Mouse (Mus musculus) left cerebral cortex, adult 8-10 months (tissue): ENCODE results near the gene Snd1. TPM values are rescaled to one million over a fixed set of nuclear protein-coding genes. Genes with fewer than 3 reads are reported as not detected.

Source experiments
- DNase-seq, 2 experiments: peaks; one replicate each; pipeline ENCODE4 v3.0.0; 2022; ENCODE audit warnings: low spot score in 2 of 2
- total RNA-seq, 4 experiments: library from RNA; stranded (reverse); gene quantifications; 2 replicates each; pipeline ENCODE4 v1.2.4; 2022

The Snd1 gene
- total RNA-seq: 10 to 100 TPM; 81.9 to 93.2 (median 88.8) TPM

DNA sequence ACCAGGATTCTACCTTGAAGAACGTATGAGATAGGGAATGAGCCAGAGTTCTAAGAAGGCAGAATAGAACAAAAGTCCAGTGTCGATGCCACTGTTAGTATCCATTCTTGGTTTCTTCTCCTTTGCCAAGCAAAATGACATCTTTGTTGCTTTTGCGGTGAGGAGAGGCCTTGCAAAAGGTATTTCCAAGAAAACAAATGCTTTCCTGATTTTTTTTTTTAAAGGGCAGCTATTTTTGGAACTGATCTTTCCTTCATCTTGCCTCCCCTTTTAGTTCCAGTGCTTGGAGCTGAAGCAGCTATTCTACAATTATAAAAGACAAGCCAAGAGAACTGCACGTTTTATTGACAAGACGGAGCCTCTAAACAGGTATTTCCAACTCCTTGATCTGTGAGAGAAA, at the start of gene Snd1:
Gene Snd1, plus strand, starts transcription at position 301 of the 400 bp plus-strand sequence.
- DNase-seq: no peak

DNA sequence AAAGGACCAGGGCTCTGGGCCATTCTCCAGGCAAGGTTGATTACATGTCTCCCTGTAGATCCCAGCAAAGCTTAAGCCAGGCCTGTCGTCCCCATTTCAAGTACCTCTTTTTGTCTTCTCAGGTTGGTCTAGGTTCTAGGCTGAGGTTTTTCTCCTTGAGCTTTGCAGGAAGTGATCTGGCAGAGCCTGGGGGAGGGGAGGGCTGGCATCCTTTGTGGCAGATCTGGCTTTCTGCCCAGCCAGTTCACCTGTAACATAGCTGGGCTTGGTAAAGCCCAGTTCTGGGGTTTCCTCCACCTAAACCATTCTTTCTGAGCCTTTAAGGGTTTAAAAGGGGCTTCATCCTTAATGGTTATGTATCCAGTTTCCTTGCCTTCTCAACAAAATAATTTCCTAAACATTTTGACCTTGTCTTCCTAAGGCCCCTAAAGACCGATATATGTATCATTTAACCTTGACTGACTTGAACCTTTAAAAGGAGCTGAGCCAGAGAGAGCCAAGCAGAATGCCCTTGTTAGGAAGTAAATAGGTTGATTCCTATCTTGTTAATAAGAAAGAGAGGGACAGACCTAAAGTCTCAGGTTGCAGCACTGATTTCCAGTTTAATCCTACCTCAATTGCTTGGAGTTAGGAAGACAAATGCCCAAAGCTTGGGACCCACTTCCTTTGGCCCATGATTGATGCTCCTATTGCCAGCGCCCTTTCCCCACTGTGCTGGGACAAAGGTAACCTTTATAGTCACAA, 47.7 kb upstream of the Snd1 start, which contains the start of gene Fscn3:
Gene Fscn3, plus strand, starts transcription at position 694 of the 744 bp plus-strand sequence.
- no peak for DNase-seq

DNA sequence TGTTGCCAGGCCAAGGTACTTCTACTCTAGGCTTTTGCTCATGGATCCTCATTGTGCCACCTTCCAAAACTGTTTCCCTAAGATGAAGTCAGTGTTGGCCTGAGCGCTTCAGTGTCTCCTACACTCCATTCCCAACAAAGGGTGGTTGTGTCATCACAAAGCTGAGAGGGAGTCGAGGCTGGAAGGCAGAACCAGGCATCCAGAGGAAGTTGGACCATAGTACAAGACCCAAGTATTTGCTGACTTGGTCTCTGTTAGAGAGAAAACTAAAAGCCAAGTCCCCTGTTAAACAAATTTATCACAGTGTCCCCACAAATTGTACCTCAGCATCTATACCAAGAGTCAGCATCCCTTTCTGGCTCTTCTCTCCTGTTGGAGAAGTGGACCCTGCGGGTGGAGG, 46.6 kb upstream of the Snd1 start, which contains the start of gene Gcc1:
Gene Gcc1, minus strand, starts transcription at position 101 of the 400 bp plus-strand sequence.
- no peak for DNase-seq

DNA sequence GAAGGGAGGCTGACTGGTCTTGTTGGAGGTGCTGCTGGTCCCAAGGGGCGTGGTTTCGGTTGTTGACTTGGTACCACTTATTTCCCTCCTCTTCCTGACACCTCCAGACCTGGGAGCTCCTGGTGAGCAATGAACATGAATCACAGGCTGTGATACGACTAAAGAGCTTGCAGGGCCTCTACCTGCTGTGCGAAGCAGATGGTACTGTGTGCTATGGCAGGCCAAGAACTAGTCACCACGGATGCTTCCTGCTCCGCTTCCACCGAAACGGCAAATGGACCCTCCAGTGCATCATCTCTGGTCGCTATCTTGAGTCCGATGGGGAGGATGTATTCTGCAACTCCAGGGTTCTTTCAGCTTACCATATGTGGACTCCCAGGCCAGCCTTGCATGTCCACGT, 45.1 kb upstream of the Snd1 start:
- DNase-seq: no peak

DNA sequence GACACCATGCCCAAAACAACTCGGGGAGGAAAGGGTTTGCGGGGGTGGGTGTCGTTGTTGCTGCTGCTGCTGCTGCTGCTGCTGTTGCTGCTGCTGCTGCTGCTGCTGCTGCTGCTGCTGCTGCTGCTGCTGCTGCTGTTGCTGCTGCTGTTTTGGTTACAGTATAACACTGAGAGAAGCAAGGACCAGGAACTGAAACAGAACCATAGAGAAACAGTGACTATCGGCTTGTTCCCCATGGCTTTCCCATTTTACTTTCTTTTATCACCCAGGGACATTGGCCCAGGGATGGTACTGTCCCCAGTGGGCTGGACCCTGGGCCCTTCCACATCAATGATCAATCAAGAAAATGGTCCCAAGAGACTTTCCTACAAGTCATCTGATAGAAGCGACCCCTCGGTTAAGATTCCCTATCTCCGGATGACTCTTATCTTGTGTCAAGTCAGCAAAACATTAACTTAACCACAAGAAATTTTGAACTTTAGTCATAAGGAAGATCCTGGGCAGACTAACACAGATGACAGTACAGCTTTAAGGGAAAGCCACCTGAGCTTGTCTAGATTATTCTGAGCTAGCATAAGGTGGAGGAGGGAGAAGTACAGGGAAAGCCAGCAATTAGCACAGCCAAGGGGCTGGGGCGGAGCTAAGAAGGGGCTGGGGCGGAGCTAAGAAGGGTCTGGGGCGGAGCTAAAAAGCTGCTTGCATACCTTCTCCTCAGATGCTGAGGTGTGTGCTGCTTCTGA, 44.0 kb upstream of the Snd1 start:
- DNase-seq: no peak

DNA sequence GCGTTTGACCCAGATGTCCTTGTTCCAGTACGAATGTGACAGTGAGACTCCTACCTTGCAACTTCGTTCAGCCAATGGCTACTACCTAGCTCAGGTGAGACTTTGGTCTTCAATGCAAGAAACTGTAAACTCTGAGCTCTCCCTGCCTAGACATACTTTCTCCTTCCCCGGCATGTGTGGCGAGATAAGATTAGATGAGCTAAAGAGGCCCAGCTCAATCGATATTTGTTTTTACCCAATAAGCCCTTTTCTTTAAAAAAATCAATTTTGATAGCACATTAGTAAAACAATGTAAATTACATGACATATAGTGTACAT, 43.4 kb upstream of the Snd1 start:
- DNase-seq: no peak

DNA sequence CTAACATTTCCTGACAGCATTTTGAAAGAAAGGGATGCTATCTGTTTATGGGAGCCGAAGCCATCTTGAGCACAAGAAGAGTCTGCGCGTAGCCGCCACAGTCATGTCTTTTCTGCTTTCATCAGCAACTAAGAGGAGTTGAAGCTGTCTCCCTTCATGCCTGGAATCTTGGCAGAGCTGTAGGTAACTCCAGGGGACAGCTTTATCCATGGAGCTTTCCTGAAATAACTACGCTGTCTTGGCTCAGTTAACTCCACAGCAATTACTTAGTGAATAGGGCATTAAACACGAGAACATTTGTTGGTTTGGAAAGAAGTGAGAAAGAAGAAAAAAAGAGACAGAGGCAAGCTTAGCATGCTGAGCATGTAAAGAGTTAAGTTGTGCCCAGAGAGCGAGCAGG, 27.0 kb upstream of the Snd1 start:
- DNase-seq: no peak

DNA sequence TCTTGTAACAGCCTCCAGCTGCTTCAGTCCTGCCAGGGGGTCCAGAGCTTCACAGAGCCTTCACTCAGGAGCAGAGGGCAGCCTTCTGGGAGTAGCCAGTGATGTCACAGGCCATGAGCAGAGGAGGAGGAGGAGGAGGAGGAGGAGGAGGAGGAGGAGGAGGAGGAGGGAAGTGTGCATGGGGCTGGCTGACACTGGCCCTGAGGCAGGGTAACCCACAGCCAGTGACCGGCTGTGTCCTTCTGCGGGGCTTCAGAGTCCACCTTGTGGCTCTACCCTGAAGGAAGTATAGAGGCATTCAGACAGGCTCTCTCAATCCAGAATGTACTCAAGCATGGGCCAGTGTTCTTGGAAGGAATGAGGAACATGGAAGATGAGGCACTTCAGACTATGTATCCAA, 25.7 kb upstream of the Snd1 start, which contains the start of gene Pax4:
Gene Pax4, minus strand, starts transcription at position 101 of the 400 bp plus-strand sequence.
- DNase-seq: no peak

DNA sequence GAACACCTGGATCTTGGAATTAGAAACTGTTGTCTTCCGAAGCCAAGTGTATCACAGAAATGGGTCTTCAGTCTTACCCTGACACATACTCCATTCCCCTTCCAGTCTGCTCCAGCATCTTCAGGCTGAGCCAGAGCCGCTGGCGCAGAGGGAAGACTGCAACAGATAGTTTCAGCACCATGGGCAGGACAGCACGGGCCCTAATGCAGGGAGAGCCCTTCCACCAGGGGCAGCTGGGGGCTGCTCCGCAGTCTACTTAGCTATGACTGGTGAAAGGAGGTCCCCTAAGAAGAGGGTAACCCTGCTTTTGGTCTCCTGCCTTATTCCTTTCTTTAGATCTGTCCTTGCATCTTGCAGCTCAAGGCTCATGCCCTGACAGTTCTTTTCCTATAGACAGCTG, 24.5 kb upstream of the Snd1 start:
- DNase-seq: no peak

DNA sequence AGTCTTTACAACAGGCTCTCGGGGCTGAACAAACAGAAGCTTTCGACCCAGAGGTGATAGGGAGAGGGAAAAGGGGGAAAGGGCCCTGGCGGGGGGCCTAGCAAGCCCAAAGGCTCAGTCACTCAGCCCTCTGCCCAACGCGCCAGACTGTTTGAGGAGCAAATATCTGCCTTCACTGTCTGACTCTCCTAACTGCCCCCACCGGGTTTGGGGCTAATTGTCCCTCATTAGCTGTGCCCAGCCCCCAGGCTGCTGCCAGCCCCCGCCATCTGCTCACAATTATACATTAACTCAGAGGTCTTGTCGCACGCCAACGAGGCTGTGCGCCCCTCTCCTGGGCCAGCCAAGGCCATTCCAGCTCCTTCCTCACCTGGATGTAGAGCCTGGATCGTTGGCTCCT, 24.0 kb upstream of the Snd1 start:
- no peak for DNase-seq

DNA sequence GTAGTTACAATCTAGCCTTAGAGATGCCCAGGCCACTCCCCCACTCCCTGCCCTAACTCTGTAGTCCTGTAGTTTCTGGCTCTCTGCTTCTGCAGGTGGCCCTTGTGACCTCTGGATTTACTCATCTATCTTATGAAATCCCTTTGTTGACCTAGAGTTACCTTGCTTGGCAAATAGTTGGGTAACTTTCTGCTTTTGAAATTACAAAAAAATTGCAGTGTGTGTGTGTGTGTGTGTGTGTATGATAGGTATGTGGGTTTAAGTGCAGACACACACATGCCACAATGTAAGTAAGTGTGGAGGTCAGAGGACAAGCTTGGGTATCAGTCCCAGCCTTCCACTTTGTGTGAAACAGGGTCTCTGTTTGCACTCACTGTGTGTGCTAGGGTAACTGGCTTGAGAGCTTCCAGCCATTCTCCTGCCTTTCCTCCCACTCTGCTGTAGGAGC, 15.7 kb upstream of the Snd1 start:
- no peak for DNase-seq

DNA sequence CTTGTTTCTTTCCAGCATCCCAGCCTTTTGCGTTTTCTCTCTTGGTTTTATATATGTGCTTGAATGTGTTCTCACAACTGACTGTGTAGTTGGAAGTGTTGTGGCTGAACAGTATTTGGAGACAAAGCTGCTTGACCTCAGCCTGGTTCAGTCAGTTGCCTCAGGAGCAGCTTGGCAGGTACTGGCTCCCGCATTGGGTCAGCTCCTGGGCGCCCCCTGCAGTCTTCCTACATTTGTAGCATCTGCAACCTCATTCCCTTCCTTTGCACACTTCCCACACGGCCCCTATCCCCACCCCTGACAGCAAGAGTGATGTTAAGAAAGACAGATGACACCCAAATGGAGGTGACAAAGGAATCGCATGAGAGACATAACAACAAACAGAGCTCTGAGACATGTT, 14.4 kb upstream of the Snd1 start:
- DNase-seq: peak; percentile 22 to 28

DNA sequence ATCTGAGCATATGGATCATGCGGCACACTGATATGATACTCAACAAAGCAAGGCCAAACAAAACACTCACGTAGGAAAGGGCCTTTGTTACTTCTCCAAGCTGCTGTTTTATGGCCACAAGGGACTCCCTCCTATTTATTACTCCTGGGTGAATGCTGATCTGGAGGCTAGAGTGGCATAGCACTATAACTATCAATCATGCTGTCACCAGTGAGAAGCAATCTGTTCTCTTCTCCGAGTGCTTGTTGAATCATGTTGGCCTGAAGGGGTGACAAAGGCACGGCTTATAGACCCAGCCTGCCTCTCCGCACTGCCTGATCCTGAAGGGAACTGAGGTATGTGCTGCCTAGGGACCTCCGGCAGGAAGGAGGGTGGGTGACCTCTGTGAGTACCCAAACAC, 10.3 kb upstream of the Snd1 start:
- no peak for DNase-seq

DNA sequence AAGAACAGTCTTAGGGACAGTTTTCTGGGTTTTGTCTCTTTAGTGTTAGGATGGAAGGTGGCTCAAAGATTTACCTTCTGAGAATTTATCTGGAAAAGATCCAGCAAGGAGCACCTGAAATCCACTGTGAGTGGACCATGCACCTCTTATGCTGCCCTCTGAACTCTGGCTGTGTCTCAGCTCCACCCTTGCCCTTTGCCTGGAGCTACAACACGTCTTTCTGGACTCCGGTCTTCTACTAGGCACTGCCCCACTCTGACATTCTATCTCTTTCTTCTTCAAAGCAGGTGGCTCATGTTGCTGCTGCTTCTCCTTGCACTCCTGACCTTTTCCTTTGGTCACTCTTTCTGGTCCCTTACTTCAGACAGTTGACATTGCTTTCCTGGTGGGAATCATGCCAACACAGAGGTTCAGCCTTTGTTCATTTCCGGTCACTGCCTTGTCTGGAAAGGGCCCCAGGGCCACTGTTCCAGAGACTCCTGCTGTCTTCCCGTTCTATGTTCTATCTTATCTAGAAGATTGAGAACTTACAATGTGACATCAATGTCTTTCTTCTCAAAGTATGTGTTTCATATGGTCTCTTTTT, 4.8 kb upstream of the Snd1 start:
- DNase-seq: no peak

DNA sequence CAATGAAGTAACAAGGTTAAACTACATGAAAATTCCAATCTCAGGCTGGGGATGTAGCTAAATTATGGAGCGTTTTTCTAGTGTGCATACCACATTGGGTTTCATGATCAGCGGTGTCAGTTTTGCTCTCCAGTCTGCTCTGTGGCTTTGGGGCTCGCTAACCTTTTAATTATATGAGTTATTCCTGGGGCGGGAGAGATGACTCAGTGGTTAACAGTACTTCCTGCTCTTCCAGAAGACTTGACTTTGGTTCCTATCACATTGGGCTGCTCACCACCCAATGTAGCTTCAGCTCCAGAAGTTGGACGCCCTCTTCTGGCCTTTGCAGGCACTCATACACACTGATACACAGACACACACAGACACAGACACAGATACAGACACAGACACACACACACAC, 4.3 kb upstream of the Snd1 start:
- DNase-seq: no peak

DNA sequence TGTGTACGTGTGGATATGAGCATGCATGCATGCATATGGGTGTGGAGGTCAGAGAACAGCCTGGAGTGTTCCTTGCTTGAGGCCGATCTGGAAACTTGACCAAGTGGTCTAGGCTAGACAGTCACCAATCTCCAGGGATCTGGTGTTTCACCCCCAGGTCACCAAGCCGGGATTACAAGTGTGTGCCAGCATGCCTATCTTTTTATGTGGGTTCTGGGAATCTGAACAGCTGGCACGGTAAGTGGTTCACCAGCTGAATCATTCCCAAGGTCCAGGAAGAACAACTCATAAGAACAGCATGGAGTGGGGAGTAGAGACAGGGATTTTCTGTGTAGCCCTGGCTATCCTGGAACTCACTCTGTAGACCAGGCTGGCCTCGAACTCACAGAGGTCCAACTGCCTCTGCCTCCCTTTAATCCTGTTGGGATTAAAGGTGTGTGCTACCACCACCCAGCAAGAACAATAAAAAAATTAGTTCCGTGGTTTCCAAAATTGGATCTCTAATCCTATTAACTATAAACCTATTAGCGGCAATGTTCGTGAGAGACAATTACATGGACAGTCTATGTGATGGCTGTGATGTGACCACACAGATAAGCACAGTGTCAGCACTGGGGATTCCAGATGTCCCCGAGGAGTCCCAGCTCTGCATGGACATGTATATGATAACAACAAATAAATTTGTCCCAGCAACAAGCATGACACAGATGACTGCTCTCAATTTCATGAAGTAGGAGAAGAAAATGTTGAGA, 3.5 kb upstream of the Snd1 start:
- no peak for DNase-seq

DNA sequence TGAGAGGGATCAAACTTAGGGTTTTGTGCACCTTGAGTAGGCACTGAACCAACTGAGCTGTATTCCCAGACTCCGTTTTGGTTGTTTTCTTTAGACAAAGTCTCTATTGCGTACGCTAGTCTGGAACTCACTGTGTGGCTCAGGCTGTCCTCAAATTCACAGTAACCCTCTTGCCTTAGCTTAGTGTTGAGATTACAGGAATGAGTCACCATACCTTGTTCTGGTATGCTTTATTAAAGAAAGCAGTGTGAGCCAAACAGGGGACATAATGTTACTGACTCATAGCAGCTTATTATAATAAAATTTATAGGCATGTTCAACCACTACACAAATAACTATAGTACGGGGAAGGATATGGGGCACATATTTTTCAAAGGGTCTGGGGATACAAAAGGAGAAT, 728 bp upstream of the Snd1 start:
- DNase-seq: no peak

DNA sequence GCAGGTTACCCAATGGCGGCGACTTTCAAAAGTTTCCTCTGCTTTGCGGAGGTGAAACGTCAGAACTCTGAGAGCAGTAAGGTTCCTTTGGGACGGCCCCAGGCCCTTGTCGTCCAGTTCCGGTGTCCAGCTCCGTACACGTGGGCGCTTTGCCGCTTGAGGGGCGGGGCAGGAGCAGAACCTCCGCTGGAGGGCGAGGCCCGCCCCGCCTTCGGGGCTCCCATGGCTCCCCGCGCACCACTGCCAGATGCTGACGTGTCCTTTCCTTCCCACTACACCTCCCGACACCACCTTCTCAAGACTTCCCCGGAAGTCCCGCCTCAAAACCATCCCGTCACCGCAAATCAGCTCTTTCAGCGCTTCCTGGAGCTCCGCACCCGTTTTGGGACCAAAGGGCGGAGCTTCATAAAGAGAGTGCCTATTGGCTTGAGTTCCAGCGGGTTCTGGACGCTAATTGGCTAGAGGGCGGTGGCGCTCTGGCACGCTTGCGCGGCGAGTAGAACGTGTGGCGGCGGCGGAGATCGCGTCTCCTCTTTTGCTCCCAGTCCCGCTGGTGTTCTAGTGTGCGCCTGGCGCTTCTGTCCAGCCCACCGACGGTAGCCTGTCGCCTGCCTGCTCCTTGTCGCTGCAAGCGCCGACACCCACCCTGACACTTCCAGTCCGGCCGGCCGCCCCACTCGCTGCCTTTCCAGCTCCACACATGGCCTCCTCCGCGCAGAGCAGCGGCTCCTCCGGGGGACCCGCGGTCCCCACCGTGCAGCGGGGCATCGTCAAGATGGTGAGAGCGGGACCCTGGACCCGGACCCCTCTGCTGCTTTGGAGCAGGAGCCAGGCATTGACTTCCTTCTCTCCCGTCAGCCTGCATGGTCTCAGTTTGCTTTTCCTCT, 5.2 kb downstream of the Snd1 start:
- DNase-seq: peak; percentile 96 to 99

DNA sequence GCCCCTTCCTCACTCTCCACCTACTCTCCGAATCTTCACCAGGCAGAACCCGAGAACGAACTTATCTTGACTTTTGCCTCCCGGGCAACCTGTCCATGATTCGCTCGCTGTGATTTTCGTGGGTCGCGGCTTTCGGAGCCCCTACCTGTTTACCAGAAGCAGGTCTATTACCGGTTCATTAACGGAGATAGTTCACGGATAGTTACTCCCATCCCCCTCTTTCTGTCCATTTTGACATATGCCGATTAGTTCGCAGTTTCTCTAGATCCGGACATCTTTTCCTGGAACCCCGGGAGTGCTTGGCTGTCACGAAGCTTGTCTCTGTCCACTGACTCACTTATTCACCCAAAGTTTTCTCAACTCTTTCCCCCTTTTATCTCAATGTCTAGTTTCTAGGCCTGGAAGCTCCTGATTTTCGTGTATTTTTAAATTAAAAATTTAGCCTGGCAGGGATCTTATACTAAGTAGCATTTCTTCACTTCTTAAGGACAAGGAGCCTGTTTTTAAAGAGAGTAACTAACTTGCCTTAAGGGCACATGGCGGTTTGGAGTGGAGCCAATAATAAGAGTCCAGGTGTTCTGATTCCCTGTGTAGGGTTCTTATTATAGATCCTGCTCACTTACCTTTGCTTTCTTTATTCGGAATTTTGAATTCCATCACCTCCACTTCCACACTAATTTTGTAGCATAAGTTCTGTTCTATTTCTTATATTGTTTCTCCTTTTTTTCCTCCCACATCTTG, 6.0 kb downstream of the Snd1 start:
- no peak for DNase-seq

DNA sequence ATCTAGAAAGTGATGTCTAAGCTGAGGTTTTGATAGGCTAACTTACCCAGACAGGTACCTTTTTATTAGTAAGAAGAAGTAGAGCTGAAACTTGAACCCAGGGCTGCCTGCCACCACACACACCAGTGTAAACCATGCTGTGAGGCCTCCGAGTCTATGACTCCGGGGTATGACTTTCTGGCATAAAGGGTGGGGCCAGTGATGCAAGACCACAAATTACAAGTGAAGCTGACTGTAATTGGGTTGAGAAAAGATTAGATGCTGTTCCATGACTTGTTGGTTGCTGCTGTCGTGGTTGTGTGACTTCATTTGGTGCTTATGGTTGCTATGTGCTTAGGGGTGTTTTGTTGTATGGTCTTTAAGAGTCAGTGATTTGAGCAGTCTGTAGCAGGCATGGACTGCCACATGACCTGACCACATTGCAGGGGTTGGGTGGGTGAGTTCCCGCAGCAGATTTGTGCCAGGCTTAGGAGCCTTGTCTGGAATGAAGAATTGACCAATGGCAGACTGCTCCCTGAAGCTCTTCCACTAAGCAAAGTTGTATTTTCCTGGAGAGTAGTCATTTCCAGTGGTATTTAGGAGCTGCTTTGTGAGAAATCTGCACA, 7.9 kb downstream of the Snd1 start:
- no peak for DNase-seq
